Mouse (Mus musculus): ENCODE measurements around the gene Tex14. TPM values are rescaled to one million over a fixed set of nuclear protein-coding genes. Genes with fewer than 3 reads are reported as not detected.
"Not testable (repeated sequence)": the region's sequence is repeated elsewhere in the genome, so short reads cannot be mapped to it uniquely, and the experiment has no call there.

Tex14 gene
- total and polyA plus RNA-seq, 2 experiments from 2014 or later: 0.73 to 3.4 TPM

DNA sequence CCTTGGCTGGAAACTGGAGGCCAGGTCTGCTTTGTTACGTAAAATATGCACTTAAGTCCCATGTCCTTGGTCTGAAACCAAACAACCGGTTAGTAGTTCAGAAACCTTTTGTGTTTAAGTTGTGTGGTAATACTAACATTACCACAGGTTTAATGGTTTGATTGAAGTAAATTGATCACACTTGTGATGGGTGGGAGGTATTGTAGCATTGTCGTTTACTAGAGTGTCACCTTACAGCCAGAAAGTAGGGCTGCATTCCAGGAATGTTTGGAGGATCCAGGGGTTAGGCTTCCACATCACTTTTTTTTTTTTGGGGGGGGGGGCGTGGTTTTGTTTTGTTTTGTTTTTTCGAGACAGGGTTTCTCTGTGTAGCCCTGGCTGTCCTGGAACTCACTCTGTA is 11.3 kb downstream of the Tex14 start:
- Histone ChIP-seq H3K9ac (replicated peaks; ENCODE audit: low read length) (no peak overlapping the region), H3K27me3 (ENCODE audit: insufficient read depth, low read length) (no peaks in the 10 kb centered on the region), H3K9me3 (ENCODE audit: low read length) (no peaks in the 10 kb centered on the region), H3K27ac (no peak overlapping the region), H3K4me2 (ENCODE audit: low read depth, low read length) (no peak overlapping the region), H3K4me3 (ENCODE audit: low read length) (no peak overlapping the region), H3K36me3 (ENCODE audit: insufficient read depth, low read length) (no peaks in the 10 kb centered on the region), H3K4me1 (ENCODE audit: insufficient read depth, low read length) (no peaks in the 10 kb centered on the region)
- TF ChIP-seq CTCF (IDR thresholded peaks at IDR 0.05; ENCODE audit: low read depth): no peak
- WGBS: 57% methylated on average over 5 of the region's 5 CpGs
- ATAC-seq (no peak), DNase-seq (ENCODE audit: low spot score) (no peak)

DNA sequence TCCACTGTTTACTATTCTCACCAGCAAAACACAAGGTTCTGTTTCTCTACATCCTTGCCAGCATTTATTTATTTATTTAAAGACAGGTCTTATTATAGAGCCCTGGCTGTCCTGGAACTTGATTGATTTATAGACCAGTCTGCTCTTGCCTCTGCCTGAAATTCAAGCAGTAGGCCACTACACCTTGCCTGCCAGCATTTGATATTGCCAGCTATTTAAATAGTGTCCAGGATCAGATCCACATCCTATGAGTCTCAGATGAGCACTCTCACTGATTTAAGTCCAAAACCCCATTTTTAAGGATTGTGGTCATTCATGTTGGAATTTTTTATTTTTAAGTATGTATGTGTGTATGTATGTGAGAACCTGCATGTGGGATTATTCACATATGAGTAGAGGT is 16.0 kb downstream of the Tex14 start:
- no peak overlapping the region for H3K4me3 ChIP-seq (ENCODE audit: low read length)
- H3K4me2 ChIP-seq (ENCODE audit: low read depth, low read length): no peak overlapping the region
- H3K36me3 ChIP-seq (ENCODE audit: insufficient read depth, low read length): no peaks in the 10 kb centered on the region
- H3K27me3 ChIP-seq (ENCODE audit: insufficient read depth, low read length): no peaks in the 10 kb centered on the region
- no peaks in the 10 kb centered on the region for H3K4me1 ChIP-seq (ENCODE audit: insufficient read depth, low read length)
- no peaks in the 10 kb centered on the region for H3K9me3 ChIP-seq (ENCODE audit: low read length)
- TF ChIP-seq CTCF (IDR thresholded peaks at IDR 0.05; ENCODE audit: low read depth): no peak
- ATAC-seq (no peak), DNase-seq (ENCODE audit: low spot score) (no peak)
- H3K27ac ChIP-seq: no peak overlapping the region
- no peak overlapping the region for H3K9ac ChIP-seq (replicated peaks; ENCODE audit: low read length)

DNA sequence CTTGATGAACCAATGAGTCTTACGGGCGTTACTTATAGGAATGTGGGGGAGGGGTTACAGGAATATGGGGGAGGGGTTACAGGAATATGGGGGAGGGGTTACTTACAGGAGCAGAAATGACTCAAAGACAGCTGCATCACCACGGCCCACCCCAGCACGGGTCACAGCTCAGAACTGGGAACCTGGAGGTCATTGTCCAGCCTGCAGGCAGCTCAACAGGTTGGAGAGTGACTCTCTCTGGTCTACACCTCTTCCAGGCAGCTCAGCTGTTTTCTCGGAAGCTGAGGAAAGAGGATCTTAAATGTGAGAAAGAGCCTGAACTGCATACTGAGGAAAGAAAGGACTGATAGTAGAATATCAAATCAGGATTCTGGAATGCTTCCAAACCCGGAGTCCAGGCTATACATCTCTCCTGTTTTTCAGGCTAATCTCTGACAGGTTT is 16.9 kb downstream of the Tex14 start:
- Histone ChIP-seq H3K9me3 (ENCODE audit: low read length) (no peaks in the 10 kb centered on the region), H3K27ac (peak overlapping the region; percentile 90), H3K4me2 (ENCODE audit: low read depth, low read length) (peak overlapping the region; percentile 73), H3K4me3 (ENCODE audit: low read length) (peak overlapping the region; percentile 42), H3K36me3 (ENCODE audit: insufficient read depth, low read length) (no peaks in the 10 kb centered on the region), H3K4me1 (ENCODE audit: insufficient read depth, low read length) (no peaks in the 10 kb centered on the region), H3K27me3 (ENCODE audit: insufficient read depth, low read length) (no peaks in the 10 kb centered on the region), H3K9ac (replicated peaks; ENCODE audit: low read length) (peak overlapping the region; percentile 40)
- no peak for TF ChIP-seq CTCF (IDR thresholded peaks at IDR 0.05; ENCODE audit: low read depth)
- 19% methylated on average over 6 of the region's 6 CpGs for WGBS
- no peak for ATAC-seq
- peak; percentile 27 for DNase-seq (ENCODE audit: low spot score)

DNA sequence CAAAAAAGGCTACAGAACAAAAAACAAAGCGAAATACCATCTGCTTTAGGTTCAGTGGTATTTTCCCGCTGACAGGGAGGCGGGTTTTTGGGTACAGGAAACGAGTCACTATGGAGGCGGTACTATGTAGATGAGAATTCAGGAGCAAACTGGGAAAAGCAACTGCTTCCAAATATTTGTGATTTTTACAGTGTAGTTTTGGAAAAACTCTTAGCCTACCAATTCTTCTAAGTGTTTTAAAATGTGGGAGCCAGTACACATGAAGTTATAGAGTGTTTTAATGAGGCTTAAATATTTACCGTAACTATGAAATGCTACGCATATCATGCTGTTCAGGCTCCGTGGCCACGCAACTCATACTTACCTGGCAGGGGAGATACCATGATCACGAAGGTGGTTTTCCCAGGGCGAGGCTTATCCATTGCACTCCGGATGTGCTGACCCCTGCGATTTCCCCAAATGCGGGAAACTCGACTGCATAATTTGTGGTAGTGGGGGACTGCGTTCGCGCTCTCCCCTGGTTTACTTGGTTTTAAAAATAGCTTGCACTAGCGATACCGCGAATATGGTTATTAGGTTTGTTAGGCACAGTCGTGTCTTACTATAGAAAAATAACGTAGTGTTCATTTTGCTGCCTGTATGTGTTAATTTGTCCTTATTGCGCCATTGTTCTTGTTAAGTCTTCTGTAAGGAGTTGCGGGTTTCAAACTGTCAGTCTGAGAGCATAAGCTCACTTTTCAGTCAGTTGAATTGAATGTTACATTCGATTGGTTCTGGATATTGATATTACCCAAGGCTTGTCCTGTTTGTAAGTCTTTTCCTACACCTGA is 17.9 kb downstream of the Tex14 start:
- H3K9me3 ChIP-seq (ENCODE audit: low read length): no peaks in the 10 kb centered on the region
- WGBS: under 1% methylated on average over 25 of the region's 26 CpGs
- peak; percentile 13; the same call in 1 of the 2 replicates for TF ChIP-seq CTCF (IDR thresholded peaks at IDR 0.05; ENCODE audit: low read depth)
- DNase-seq (ENCODE audit: low spot score) (peak; percentile 94), ATAC-seq (peak; percentile 89)
- no peaks in the 10 kb centered on the region for H3K36me3 ChIP-seq (ENCODE audit: insufficient read depth, low read length)
- H3K27ac ChIP-seq: peak overlapping the region; percentile 90
- peak overlapping the region; percentile 73 for H3K4me2 ChIP-seq (ENCODE audit: low read depth, low read length)
- H3K4me3 ChIP-seq (ENCODE audit: low read length): peak overlapping the region; percentile 42
- H3K27me3 ChIP-seq (ENCODE audit: insufficient read depth, low read length): no peaks in the 10 kb centered on the region
- H3K4me1 ChIP-seq (ENCODE audit: insufficient read depth, low read length): no peaks in the 10 kb centered on the region
- peak overlapping the region; percentile 40 for H3K9ac ChIP-seq (replicated peaks; ENCODE audit: low read length)

DNA sequence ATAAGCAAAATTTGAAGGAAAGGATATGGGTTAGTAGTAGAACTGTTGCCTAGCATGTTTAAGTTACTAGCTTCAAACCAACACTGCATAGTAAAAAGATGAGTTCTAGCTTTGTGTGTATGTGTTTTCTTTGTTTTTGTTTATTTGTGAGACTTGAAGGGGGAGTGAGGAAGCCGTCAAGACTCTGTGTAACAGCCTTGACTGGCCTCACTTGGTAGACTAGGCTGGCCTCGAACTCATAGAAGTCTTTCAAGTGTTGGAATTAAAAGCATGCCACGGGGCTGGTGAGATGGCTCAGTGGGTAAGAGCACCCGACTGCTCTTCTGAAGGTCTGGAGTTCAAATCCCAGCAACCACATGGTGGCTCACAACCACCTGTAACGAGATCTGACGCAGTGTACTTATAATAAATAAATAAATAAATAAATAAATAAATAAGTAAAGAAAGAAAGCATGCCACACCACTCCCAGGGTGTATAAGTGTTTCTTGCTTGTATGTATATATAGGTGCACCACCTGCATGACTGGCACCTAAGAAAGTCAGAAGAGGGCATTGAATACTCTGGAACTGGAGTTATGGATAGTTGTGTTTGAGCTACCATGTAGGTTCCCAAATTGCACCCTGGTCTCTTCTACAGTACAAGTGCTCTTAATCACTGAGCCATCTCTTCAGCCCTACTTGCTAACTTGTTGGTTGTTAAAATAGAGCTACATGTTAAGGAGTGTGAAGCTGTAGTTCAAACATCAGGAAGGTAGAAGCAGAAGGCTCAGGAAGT is 18.9 kb downstream of the Tex14 start:
- no peak for TF ChIP-seq CTCF (IDR thresholded peaks at IDR 0.05; ENCODE audit: low read depth)
- Histone ChIP-seq H3K4me3 (ENCODE audit: low read length) (no peak overlapping the region), H3K27ac (peak overlapping the region; percentile 41), H3K4me1 (ENCODE audit: insufficient read depth, low read length) (no peaks in the 10 kb centered on the region), H3K27me3 (ENCODE audit: insufficient read depth, low read length) (no peaks in the 10 kb centered on the region), H3K36me3 (ENCODE audit: insufficient read depth, low read length) (no peaks in the 10 kb centered on the region), H3K9me3 (ENCODE audit: low read length) (no peaks in the 10 kb centered on the region), H3K9ac (replicated peaks; ENCODE audit: low read length) (no peak overlapping the region), H3K4me2 (ENCODE audit: low read depth, low read length) (0 out of 2 replicates have a peak overlapping the region, but pooled peaks have one; percentile 11)
- ATAC-seq (no peak), DNase-seq (ENCODE audit: low spot score) (no peak)
- 37% methylated on average over 6 of the region's 6 CpGs for WGBS

DNA sequence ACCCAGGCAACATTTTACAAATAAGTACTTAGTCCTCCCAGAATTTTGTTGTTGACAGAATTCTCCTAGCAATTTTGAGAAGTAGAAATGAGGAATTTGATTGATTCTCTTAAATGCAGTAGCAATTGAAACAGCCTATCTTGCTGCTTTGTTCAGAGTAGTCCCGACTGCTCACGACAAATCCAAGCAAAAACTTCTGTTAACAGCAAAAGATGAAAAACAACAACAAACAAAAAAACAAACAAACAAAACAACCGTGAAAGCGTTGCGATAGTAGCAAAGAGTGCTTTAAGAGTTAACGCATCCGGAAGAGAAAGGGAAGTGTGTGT is 21.2 kb downstream of the Tex14 start:
- H3K4me2 ChIP-seq (ENCODE audit: low read depth, low read length): peak overlapping the region; percentile 58
- H3K9ac ChIP-seq (replicated peaks; ENCODE audit: low read length): peak overlapping the region; percentile 25
- H3K36me3 ChIP-seq (ENCODE audit: insufficient read depth, low read length): no peaks in the 10 kb centered on the region
- WGBS: under 1% methylated on average over 7 of the region's 7 CpGs
- ATAC-seq (no peak), DNase-seq (ENCODE audit: low spot score) (no peak)
- no peaks in the 10 kb centered on the region for H3K9me3 ChIP-seq (ENCODE audit: low read length)
- no peaks in the 10 kb centered on the region for H3K27me3 ChIP-seq (ENCODE audit: insufficient read depth, low read length)
- H3K4me3 ChIP-seq (ENCODE audit: low read length): peak overlapping the region; percentile 34
- H3K4me1 ChIP-seq (ENCODE audit: insufficient read depth, low read length): no peaks in the 10 kb centered on the region
- no peak for TF ChIP-seq CTCF (IDR thresholded peaks at IDR 0.05; ENCODE audit: low read depth)
- peak overlapping the region; percentile 67; the same call in 1 of the 2 replicates for H3K27ac ChIP-seq

DNA sequence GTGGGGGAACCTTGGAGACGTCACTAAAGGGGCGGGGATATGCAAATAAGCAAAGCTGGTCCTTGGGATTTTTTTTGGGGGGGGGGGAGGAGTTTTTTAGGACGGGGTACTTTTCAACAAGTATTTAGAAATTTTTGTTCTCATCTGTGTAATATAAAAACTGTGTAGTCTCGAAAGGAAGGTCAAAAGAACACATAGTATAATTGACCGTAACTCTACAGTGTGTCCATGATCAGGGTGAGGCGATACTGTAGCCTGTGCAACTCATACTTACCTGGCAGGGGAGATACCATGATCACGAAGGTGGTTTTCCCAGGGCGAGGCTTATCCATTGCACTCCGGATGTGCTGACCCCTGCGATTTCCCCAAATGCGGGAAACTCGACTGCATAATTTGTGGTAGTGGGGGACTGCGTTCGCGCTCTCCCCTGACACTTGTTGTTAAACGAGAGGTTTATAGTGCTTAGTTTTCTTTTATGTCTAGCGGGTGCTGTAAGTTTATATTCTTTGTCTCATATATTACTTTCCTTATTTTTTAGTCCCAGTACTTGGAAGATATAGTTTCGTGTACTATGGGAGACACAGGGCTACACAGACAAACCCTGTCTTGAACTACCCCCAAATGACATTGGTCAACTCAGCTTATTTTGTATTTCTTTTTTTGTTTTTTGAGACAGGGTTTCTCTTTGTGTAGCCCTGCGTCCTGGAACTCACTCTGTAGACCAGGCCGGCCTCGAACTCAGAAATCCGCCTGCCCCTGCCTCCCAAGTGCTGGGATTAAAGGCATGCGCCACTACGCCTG is 21.8 kb downstream of the Tex14 start:
- H3K36me3 ChIP-seq (ENCODE audit: insufficient read depth, low read length); H3K4me1 ChIP-seq (ENCODE audit: insufficient read depth, low read length); H3K27me3 ChIP-seq (ENCODE audit: insufficient read depth, low read length); H3K9me3 ChIP-seq (ENCODE audit: low read length): not testable (repeated sequence)
- peak overlapping the region; percentile 58 for H3K4me2 ChIP-seq (ENCODE audit: low read depth, low read length)
- WGBS: under 1% methylated on average over 23 of the region's 24 CpGs
- DNase-seq (ENCODE audit: low spot score) (peak; percentile 94), ATAC-seq (peak; percentile 92)
- H3K9ac ChIP-seq (replicated peaks; ENCODE audit: low read length): peak overlapping the region; percentile 25
- H3K27ac ChIP-seq: peak overlapping the region; percentile 67
- peak overlapping the region; percentile 34 for H3K4me3 ChIP-seq (ENCODE audit: low read length)

Data from hindbrain, postnatal 0 days (tissue).